Mouse (Mus musculus): ENCODE measurements around the gene 5730596B20Rik. TPM values are rescaled to one million over a fixed set of nuclear protein-coding genes. Genes with fewer than 3 reads are reported as not detected.

The 5730596B20Rik gene
- total RNA-seq, 1 experiment from 2014 or later: not detected

- ATAC-seq (replicated peaks in 1 of 2; ENCODE audit: insufficient read depth in 1 of 2, low FRiP score in 2 of 2, low TSS enrichment in 1 of 2, low read depth in 1 of 2, poor library complexity in 2 of 2, severe bottlenecking in 2 of 2): no peak
Measured at GRCm38 (mm10) chr6:52215070-52215469, 37.8 kb downstream of the 5730596B20Rik start.

GRCm38 (mm10) chr6:52215771-52216535 is 38.7 kb downstream of the 5730596B20Rik start:
- ATAC-seq (replicated peaks in 1 of 2; ENCODE audit: insufficient read depth in 1 of 2, low FRiP score in 2 of 2, low TSS enrichment in 1 of 2, low read depth in 1 of 2, poor library complexity in 2 of 2, severe bottlenecking in 2 of 2): no peak

GRCm38 (mm10) chr6:52216691-52217458 is 39.6 kb downstream of the 5730596B20Rik start:
- no peak for ATAC-seq (replicated peaks in 1 of 2; ENCODE audit: insufficient read depth in 1 of 2, low FRiP score in 2 of 2, low TSS enrichment in 1 of 2, low read depth in 1 of 2, poor library complexity in 2 of 2, severe bottlenecking in 2 of 2)

GRCm38 (mm10) chr6:52217459-52217768 is 40.1 kb downstream of the 5730596B20Rik start:
- ATAC-seq (replicated peaks in 1 of 2; ENCODE audit: insufficient read depth in 1 of 2, low FRiP score in 2 of 2, low TSS enrichment in 1 of 2, low read depth in 1 of 2, poor library complexity in 2 of 2, severe bottlenecking in 2 of 2): peak; percentile 53 to 56

- ATAC-seq (replicated peaks in 1 of 2; ENCODE audit: insufficient read depth in 1 of 2, low FRiP score in 2 of 2, low TSS enrichment in 1 of 2, low read depth in 1 of 2, poor library complexity in 2 of 2, severe bottlenecking in 2 of 2): no peak
Measured at GRCm38 (mm10) chr6:52217895-52218642, 40.8 kb downstream of the 5730596B20Rik start.

- no peak for ATAC-seq (replicated peaks in 1 of 2; ENCODE audit: insufficient read depth in 1 of 2, low FRiP score in 2 of 2, low TSS enrichment in 1 of 2, low read depth in 1 of 2, poor library complexity in 2 of 2, severe bottlenecking in 2 of 2)
Measured at GRCm38 (mm10) chr6:52218643-52219215, 41.4 kb downstream of the 5730596B20Rik start.

- no peak for ATAC-seq (replicated peaks in 1 of 2; ENCODE audit: insufficient read depth in 1 of 2, low FRiP score in 2 of 2, low TSS enrichment in 1 of 2, low read depth in 1 of 2, poor library complexity in 2 of 2, severe bottlenecking in 2 of 2)
Measured at GRCm38 (mm10) chr6:52219234-52219942, 42.1 kb downstream of the 5730596B20Rik start.

GRCm38 (mm10) chr6:52220003-52220864 is 42.9 kb downstream of the 5730596B20Rik start:
- ATAC-seq (replicated peaks in 1 of 2; ENCODE audit: insufficient read depth in 1 of 2, low FRiP score in 2 of 2, low TSS enrichment in 1 of 2, low read depth in 1 of 2, poor library complexity in 2 of 2, severe bottlenecking in 2 of 2): 0 out of 4 replicates have a peak, but pooled peaks of 1 of the 2 experiments have one; percentile 9

- no peak for ATAC-seq (replicated peaks in 1 of 2; ENCODE audit: insufficient read depth in 1 of 2, low FRiP score in 2 of 2, low TSS enrichment in 1 of 2, low read depth in 1 of 2, poor library complexity in 2 of 2, severe bottlenecking in 2 of 2)
Measured at GRCm38 (mm10) chr6:52220865-52221310, 43.6 kb downstream of the 5730596B20Rik start.

GRCm38 (mm10) chr6:52221337-52221992 is 44.2 kb downstream of the 5730596B20Rik start, which contains the start of gene Hoxa7:
Gene Hoxa7 (minus strand): TSS chr6:52221854.
- ATAC-seq (replicated peaks in 1 of 2; ENCODE audit: insufficient read depth in 1 of 2, low FRiP score in 2 of 2, low TSS enrichment in 1 of 2, low read depth in 1 of 2, poor library complexity in 2 of 2, severe bottlenecking in 2 of 2): peak; percentile 37 to 49

- ATAC-seq (replicated peaks in 1 of 2; ENCODE audit: insufficient read depth in 1 of 2, low FRiP score in 2 of 2, low TSS enrichment in 1 of 2, low read depth in 1 of 2, poor library complexity in 2 of 2, severe bottlenecking in 2 of 2): 0 out of 4 replicates have a peak, but pooled peaks of 1 of the 2 experiments have one; percentile 6
Measured at GRCm38 (mm10) chr6:52221993-52222685, 44.8 kb downstream of the 5730596B20Rik start.

GRCm38 (mm10) chr6:52222729-52223128 is 45.4 kb downstream of the 5730596B20Rik start:
- no peak for ATAC-seq (replicated peaks in 1 of 2; ENCODE audit: insufficient read depth in 1 of 2, low FRiP score in 2 of 2, low TSS enrichment in 1 of 2, low read depth in 1 of 2, poor library complexity in 2 of 2, severe bottlenecking in 2 of 2)

GRCm38 (mm10) chr6:52223939-52224760 is 46.9 kb downstream of the 5730596B20Rik start:
- no peak for ATAC-seq (replicated peaks in 1 of 2; ENCODE audit: insufficient read depth in 1 of 2, low FRiP score in 2 of 2, low TSS enrichment in 1 of 2, low read depth in 1 of 2, poor library complexity in 2 of 2, severe bottlenecking in 2 of 2)

GRCm38 (mm10) chr6:52224895-52225611 is 47.8 kb downstream of the 5730596B20Rik start:
- ATAC-seq (replicated peaks in 1 of 2; ENCODE audit: insufficient read depth in 1 of 2, low FRiP score in 2 of 2, low TSS enrichment in 1 of 2, low read depth in 1 of 2, poor library complexity in 2 of 2, severe bottlenecking in 2 of 2): no peak

Data from hematopoietic stem cell, adult 5-6 weeks (primary cell).